Mouse (Mus musculus) bone marrow, adult 2 months (tissue): ENCODE measurements around the gene Bpnt1.

ENCODE experiments used
- CTCF ChIP-seq: fragments of 200-500 bp; IDR thresholded peaks from 2 replicates; pipeline ENCODE4 v1.5.1; 2011; ENCODE audit warnings: low read length, control low read depth; ENCODE audit not compliant: control insufficient read depth, insufficient read depth
- POLR2A ChIP-seq: fragments of 200-500 bp; IDR thresholded peaks from 2 replicates; pipeline ENCODE4 v1.6.1; 2011; ENCODE audit warnings: low read depth, mild to moderate bottlenecking, control low read depth, low read length, borderline replicate concordance; ENCODE audit not compliant: control insufficient read depth

- TF ChIP-seq POLR2A (no peak), CTCF (no peak)
Observed at GRCm38 (mm10) chr1:185353351-185353750, 21.4 kb downstream of the Bpnt1 start.
